Mouse (Mus musculus): ENCODE results near the gene Edc3. TPM values are rescaled to one million over a fixed set of nuclear protein-coding genes. Genes with fewer than 3 reads are reported as not detected.

Edc3 gene
- polyA plus RNA-seq, 1 experiment from 2014 or later: 31.1 TPM

- Histone ChIP-seq H3K4me2 (ENCODE audit: low read depth) (no peak overlapping the region), H3K27ac (ENCODE audit: low read depth, low read length) (no peak overlapping the region), H3K36me3 (ENCODE audit: control insufficient read depth, insufficient read depth, low read length) (peaks cover 7% of the 10 kb centered on the region), H3K4me3 (ENCODE audit: low read depth, low read length) (no peak overlapping the region), H3K9me3 (ENCODE audit: control insufficient read depth, low read length) (no peaks in the 10 kb centered on the region), H3K27me3 (ENCODE audit: control insufficient read depth, insufficient read depth, low read length) (no peaks in the 10 kb centered on the region), H3K4me1 (ENCODE audit: control insufficient read depth, insufficient read depth, low read length) (no peaks in the 10 kb centered on the region), H3K9ac (ENCODE audit: low read length) (no peak overlapping the region)
- DNase-seq (ENCODE audit: low spot score) (no peak), ATAC-seq (ENCODE audit: insufficient read depth, low FRiP score, low TSS enrichment) (no peak)
- WGBS: 90% methylated on average over 5 of the region's 5 CpGs
Measured at GRCm38 (mm10) chr9:57739863-57740262, 31.5 kb downstream of the Edc3 start.

- ATAC-seq (ENCODE audit: insufficient read depth, low FRiP score, low TSS enrichment) (no peak), DNase-seq (ENCODE audit: low spot score) (peak; percentile 42)
- no peak overlapping the region for H3K4me2 ChIP-seq (ENCODE audit: low read depth)
- no peak overlapping the region for H3K27ac ChIP-seq (ENCODE audit: low read depth, low read length)
- H3K9ac ChIP-seq (ENCODE audit: low read length): no peak overlapping the region
- H3K36me3 ChIP-seq (ENCODE audit: control insufficient read depth, insufficient read depth, low read length): peaks cover 23% of the 10 kb centered on the region
- no peaks in the 10 kb centered on the region for H3K9me3 ChIP-seq (ENCODE audit: control insufficient read depth, low read length)
- H3K27me3 ChIP-seq (ENCODE audit: control insufficient read depth, insufficient read depth, low read length): no peaks in the 10 kb centered on the region
- WGBS: 79% methylated on average over 3 of the region's 3 CpGs
- no peaks in the 10 kb centered on the region for H3K4me1 ChIP-seq (ENCODE audit: control insufficient read depth, insufficient read depth, low read length)
- no peak overlapping the region for H3K4me3 ChIP-seq (ENCODE audit: low read depth, low read length)
Measured at GRCm38 (mm10) chr9:57744462-57745091, 36.2 kb downstream of the Edc3 start.

GRCm38 (mm10) chr9:57747067-57747466 is 38.7 kb downstream of the Edc3 start:
- 100% methylated on average over 1 of the region's 1 CpGs for WGBS
- Histone ChIP-seq H3K4me3 (ENCODE audit: low read depth, low read length) (no peak overlapping the region), H3K27ac (ENCODE audit: low read depth, low read length) (no peak overlapping the region), H3K36me3 (ENCODE audit: control insufficient read depth, insufficient read depth, low read length) (peaks cover 28% of the 10 kb centered on the region), H3K27me3 (ENCODE audit: control insufficient read depth, insufficient read depth, low read length) (no peaks in the 10 kb centered on the region), H3K9me3 (ENCODE audit: control insufficient read depth, low read length) (no peaks in the 10 kb centered on the region), H3K9ac (ENCODE audit: low read length) (no peak overlapping the region), H3K4me1 (ENCODE audit: control insufficient read depth, insufficient read depth, low read length) (no peaks in the 10 kb centered on the region), H3K4me2 (ENCODE audit: low read depth) (no peak overlapping the region)
- ATAC-seq (ENCODE audit: insufficient read depth, low FRiP score, low TSS enrichment): no peak
- DNase-seq (ENCODE audit: low spot score): no peak

- no peak for DNase-seq (ENCODE audit: low spot score)
Measured at GRCm38 (mm10) chr9:57748137-57748536, 39.8 kb downstream of the Edc3 start.

GRCm38 (mm10) chr9:57748831-57749230 is 40.5 kb downstream of the Edc3 start:
- Histone ChIP-seq H3K9ac (ENCODE audit: low read length) (no peak overlapping the region), H3K36me3 (ENCODE audit: control insufficient read depth, insufficient read depth, low read length) (peaks cover 38% of the 10 kb centered on the region), H3K4me3 (ENCODE audit: low read depth, low read length) (no peak overlapping the region), H3K9me3 (ENCODE audit: control insufficient read depth, low read length) (no peaks in the 10 kb centered on the region), H3K4me2 (ENCODE audit: low read depth) (no peak overlapping the region), H3K27me3 (ENCODE audit: control insufficient read depth, insufficient read depth, low read length) (no peaks in the 10 kb centered on the region), H3K4me1 (ENCODE audit: control insufficient read depth, insufficient read depth, low read length) (no peaks in the 10 kb centered on the region), H3K27ac (ENCODE audit: low read depth, low read length) (no peak overlapping the region)
- DNase-seq (ENCODE audit: low spot score) (no peak), ATAC-seq (ENCODE audit: insufficient read depth, low FRiP score, low TSS enrichment) (no peak)
- WGBS: 86% methylated on average over 1 of the region's 1 CpGs

More at GRCm38 (mm10) chr9:57748137-57748536, 39.8 kb downstream of the Edc3 start:
- Histone ChIP-seq H3K27me3 (ENCODE audit: control insufficient read depth, insufficient read depth, low read length) (no peaks in the 10 kb centered on the region), H3K27ac (ENCODE audit: low read depth, low read length) (no peak overlapping the region), H3K4me2 (ENCODE audit: low read depth) (no peak overlapping the region), H3K9me3 (ENCODE audit: control insufficient read depth, low read length) (no peaks in the 10 kb centered on the region), H3K9ac (ENCODE audit: low read length) (no peak overlapping the region), H3K4me3 (ENCODE audit: low read depth, low read length) (no peak overlapping the region), H3K4me1 (ENCODE audit: control insufficient read depth, insufficient read depth, low read length) (no peaks in the 10 kb centered on the region), H3K36me3 (ENCODE audit: control insufficient read depth, insufficient read depth, low read length) (peaks cover 32% of the 10 kb centered on the region)
- ATAC-seq (ENCODE audit: insufficient read depth, low FRiP score, low TSS enrichment): no peak
- WGBS: 93% methylated on average over 6 of the region's 6 CpGs

GRCm38 (mm10) chr9:57750901-57751300 is 42.6 kb downstream of the Edc3 start:
- no peak for ATAC-seq (ENCODE audit: insufficient read depth, low FRiP score, low TSS enrichment)
- DNase-seq (ENCODE audit: low spot score): no peak
- Histone ChIP-seq H3K27ac (ENCODE audit: low read depth, low read length) (no peak overlapping the region), H3K27me3 (ENCODE audit: control insufficient read depth, insufficient read depth, low read length) (no peaks in the 10 kb centered on the region), H3K9me3 (ENCODE audit: control insufficient read depth, low read length) (no peaks in the 10 kb centered on the region), H3K4me1 (ENCODE audit: control insufficient read depth, insufficient read depth, low read length) (no peaks in the 10 kb centered on the region), H3K9ac (ENCODE audit: low read length) (no peak overlapping the region), H3K36me3 (ENCODE audit: control insufficient read depth, insufficient read depth, low read length) (peaks cover 49% of the 10 kb centered on the region), H3K4me2 (ENCODE audit: low read depth) (no peak overlapping the region), H3K4me3 (ENCODE audit: low read depth, low read length) (no peak overlapping the region)
- WGBS: 90% methylated on average over 7 of the region's 7 CpGs

GRCm38 (mm10) chr9:57757578-57757977 is 49.2 kb downstream of the Edc3 start:
- Histone ChIP-seq H3K4me2 (ENCODE audit: low read depth) (no peak overlapping the region), H3K4me1 (ENCODE audit: control insufficient read depth, insufficient read depth, low read length) (peaks cover 1% of the 10 kb centered on the region), H3K27me3 (ENCODE audit: control insufficient read depth, insufficient read depth, low read length) (no peaks in the 10 kb centered on the region), H3K27ac (ENCODE audit: low read depth, low read length) (no peak overlapping the region), H3K9me3 (ENCODE audit: control insufficient read depth, low read length) (no peaks in the 10 kb centered on the region), H3K4me3 (ENCODE audit: low read depth, low read length) (no peak overlapping the region), H3K36me3 (ENCODE audit: control insufficient read depth, insufficient read depth, low read length) (peaks cover 41% of the 10 kb centered on the region), H3K9ac (ENCODE audit: low read length) (no peak overlapping the region)
- WGBS: 79% methylated on average over 3 of the region's 3 CpGs
- ATAC-seq (ENCODE audit: insufficient read depth, low FRiP score, low TSS enrichment): no peak
- DNase-seq (ENCODE audit: low spot score): no peak

- Histone ChIP-seq H3K4me3 (ENCODE audit: low read depth, low read length) (no peak overlapping the region), H3K27me3 (ENCODE audit: control insufficient read depth, insufficient read depth, low read length) (no peaks in the 10 kb centered on the region), H3K27ac (ENCODE audit: low read depth, low read length) (no peak overlapping the region), H3K9ac (ENCODE audit: low read length) (no peak overlapping the region), H3K4me1 (ENCODE audit: control insufficient read depth, insufficient read depth, low read length) (peaks cover 11% of the 10 kb centered on the region), H3K9me3 (ENCODE audit: control insufficient read depth, low read length) (no peaks in the 10 kb centered on the region), H3K36me3 (ENCODE audit: control insufficient read depth, insufficient read depth, low read length) (peaks cover 35% of the 10 kb centered on the region), H3K4me2 (ENCODE audit: low read depth) (no peak overlapping the region)
- ATAC-seq (ENCODE audit: insufficient read depth, low FRiP score, low TSS enrichment) (no peak), DNase-seq (ENCODE audit: low spot score) (no peak)
- WGBS: 93% methylated on average over 22 of the region's 22 CpGs
Measured at GRCm38 (mm10) chr9:57758528-57758927, 50.2 kb downstream of the Edc3 start.

- H3K9ac ChIP-seq (ENCODE audit: low read length): no peak overlapping the region
- WGBS: 36% methylated on average over 6 of the region's 6 CpGs
- no peak overlapping the region for H3K27ac ChIP-seq (ENCODE audit: low read depth, low read length)
- ATAC-seq (ENCODE audit: insufficient read depth, low FRiP score, low TSS enrichment): no peak
- peaks cover 17% of the 10 kb centered on the region for H3K4me1 ChIP-seq (ENCODE audit: control insufficient read depth, insufficient read depth, low read length)
- no peak overlapping the region for H3K4me2 ChIP-seq (ENCODE audit: low read depth)
- no peaks in the 10 kb centered on the region for H3K27me3 ChIP-seq (ENCODE audit: control insufficient read depth, insufficient read depth, low read length)
- peaks cover 29% of the 10 kb centered on the region for H3K36me3 ChIP-seq (ENCODE audit: control insufficient read depth, insufficient read depth, low read length)
- DNase-seq (ENCODE audit: low spot score): peak; percentile 63
- no peaks in the 10 kb centered on the region for H3K9me3 ChIP-seq (ENCODE audit: control insufficient read depth, low read length)
- no peak overlapping the region for H3K4me3 ChIP-seq (ENCODE audit: low read depth, low read length)
Measured at GRCm38 (mm10) chr9:57759289-57759688, 50.9 kb downstream of the Edc3 start.

Data from neural tube, embryonic 11.5 days (tissue).